Mouse (Mus musculus): ENCODE data around the gene Atp6v0c. TPM values are rescaled to one million over a fixed set of nuclear protein-coding genes. Genes with fewer than 3 reads are reported as not detected.

The Atp6v0c gene
- polyA plus RNA-seq, 1 experiment from 2014 or later, result 435 TPM

DNA sequence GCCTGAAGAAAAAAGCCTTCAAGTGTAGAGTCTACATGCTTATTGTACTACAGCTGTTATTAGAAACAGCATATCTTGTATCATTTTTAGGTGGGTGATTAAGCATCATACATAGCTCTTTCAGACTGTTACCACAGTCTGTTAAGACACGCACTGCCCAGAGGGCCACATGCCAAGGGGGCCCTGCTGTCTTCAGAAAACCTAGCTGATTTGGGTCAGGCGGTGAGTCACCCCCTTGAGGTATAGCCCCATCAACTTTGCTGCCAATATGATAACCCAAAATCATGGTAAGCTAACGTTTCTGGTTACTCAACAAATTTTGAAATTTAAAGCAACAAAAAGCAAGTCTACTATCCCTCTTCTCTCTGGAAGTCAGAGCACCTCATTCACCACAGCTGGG is 50.1 kb downstream of the Atp6v0c start:
- 91% methylated on average over 3 of the region's 3 CpGs for WGBS
- H3K36me3 ChIP-seq (replicated peaks), result no peaks in the 10 kb centered on the region; the same call in 1 of the 2 replicates
- no peak for DNase-seq (ENCODE audit: low spot score)
- H3K4me1 ChIP-seq, result no peaks in the 10 kb centered on the region
- no peaks in the 10 kb centered on the region for H3K9me3 ChIP-seq
- no peaks in the 10 kb centered on the region for H3K27me3 ChIP-seq (replicated peaks; ENCODE audit: low read depth, poor library complexity, severe bottlenecking)
- no peak overlapping the region for H3K27ac ChIP-seq (replicated peaks)
- H3K4me3 ChIP-seq, result no peak overlapping the region

Other genes with a start within 250 kb of the Atp6v0c start
- gene Sbp, start 228.0 kb downstream of the Atp6v0c start, polyA plus RNA-seq (2016; fragmentation: Nextera tagmentation; extraction: Ambion mirVana), result not detected in 2 replicates
- gene Sbpl, start 214.4 kb downstream of the Atp6v0c start, polyA plus RNA-seq (2016; fragmentation: Nextera tagmentation; extraction: Ambion mirVana), result not detected in 2 replicates
- not detected in 2 replicates for gene Prss30, start 189.1 kb downstream of the Atp6v0c start, polyA plus RNA-seq (2016; fragmentation: Nextera tagmentation; extraction: Ambion mirVana)
- gene Prss22, start 171.6 kb downstream of the Atp6v0c start, polyA plus RNA-seq (2016; fragmentation: Nextera tagmentation; extraction: Ambion mirVana), result 3.0 and 3.6 TPM in 2 replicates
- gene Prss27, start 131.6 kb downstream of the Atp6v0c start, polyA plus RNA-seq (2016; fragmentation: Nextera tagmentation; extraction: Ambion mirVana), result 0.11 and 0.24 TPM in 2 replicates
- gene Kctd5, start 96.2 kb downstream of the Atp6v0c start, polyA plus RNA-seq (2016; fragmentation: Nextera tagmentation; extraction: Ambion mirVana), result 97.6 and 99.9 TPM in 2 replicates
- 30.4 and 30.9 TPM in 2 replicates for gene Pdpk1, start 18.8 kb downstream of the Atp6v0c start, polyA plus RNA-seq (2016; fragmentation: Nextera tagmentation; extraction: Ambion mirVana)
- gene Amdhd2, start 5.9 kb downstream of the Atp6v0c start, polyA plus RNA-seq (2016; fragmentation: Nextera tagmentation; extraction: Ambion mirVana), result 44.6 and 50.0 TPM in 2 replicates
- 6.0 and 6.1 TPM in 2 replicates for gene Tbc1d24, start 35.9 kb upstream of the Atp6v0c start, polyA plus RNA-seq (2016; fragmentation: Nextera tagmentation; extraction: Ambion mirVana)
- gene Ntn3, start 39.8 kb upstream of the Atp6v0c start, polyA plus RNA-seq (2016; fragmentation: Nextera tagmentation; extraction: Ambion mirVana), result 5.0 and 7.3 TPM in 2 replicates
- gene Tedc2, start 51.1 kb upstream of the Atp6v0c start, polyA plus RNA-seq (2016; fragmentation: Nextera tagmentation; extraction: Ambion mirVana), result 23.0 and 24.8 TPM in 2 replicates
- 113 and 122 TPM in 2 replicates for gene Ccnf, start 81.8 kb upstream of the Atp6v0c start, polyA plus RNA-seq (2016; fragmentation: Nextera tagmentation; extraction: Ambion mirVana)
- 0.16 TPM in 1 of 2 replicates, not detected in the other for gene Abca17, start 181.4 kb upstream of the Atp6v0c start, polyA plus RNA-seq (2016; fragmentation: Nextera tagmentation; extraction: Ambion mirVana)
- gene Abca3, start 182.2 kb upstream of the Atp6v0c start, polyA plus RNA-seq (2016; fragmentation: Nextera tagmentation; extraction: Ambion mirVana), result 6.1 and 7.1 TPM in 2 replicates
- 471 and 476 TPM in 2 replicates for gene Rnps1, start 244.9 kb upstream of the Atp6v0c start, polyA plus RNA-seq (2016; fragmentation: Nextera tagmentation; extraction: Ambion mirVana)